Mouse (Mus musculus) spleen, adult 2 months (tissue): Measurements from ENCODE around the gene Mical2.

ENCODE experiments used
- CTCF ChIP-seq: fragments of 200-500 bp; IDR thresholded peaks from 2 replicates; pipeline ENCODE4 v1.5.1; 2011; ENCODE audit warnings: mild to moderate bottlenecking, inconsistent platforms; ENCODE audit not compliant: insufficient read depth, insufficient read length, insufficient replicate concordance; ENCODE audit errors: extremely low read depth
- POLR2A ChIP-seq: fragments of 200-500 bp; IDR thresholded peaks from 2 replicates; pipeline ENCODE4 v1.6.1; 2011; ENCODE audit warnings: low read depth, low read length, inconsistent platforms

DNA sequence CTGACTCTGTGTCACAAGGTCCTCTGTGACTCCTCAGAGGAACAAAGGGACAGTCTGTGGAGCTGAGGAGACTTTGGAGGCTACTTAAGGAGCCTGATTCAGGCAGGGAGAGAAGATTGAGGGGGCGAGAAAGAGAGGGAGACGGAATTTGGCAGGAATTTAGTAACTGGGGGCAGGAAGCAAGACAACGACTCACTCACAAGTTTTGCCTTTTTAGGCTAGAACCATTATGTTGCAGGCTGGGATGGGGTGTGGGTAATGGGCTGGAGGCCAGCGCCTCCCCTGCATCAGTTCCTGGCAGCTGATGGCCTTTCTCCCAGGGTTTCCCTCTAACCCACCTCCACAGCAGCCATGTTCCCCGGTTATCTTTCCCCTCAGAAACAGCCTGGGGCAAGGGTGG, 152.8 kb downstream of the Mical2 start:
- TF ChIP-seq CTCF (no peak), POLR2A (no peak)
